8 mouse cellular contexts compared by ENCODE assay signal in genomic region chr2:115938926-115939563, GRCm38 (mm10).
DNase-seq lines count a peak whose midpoint lies in the region; ATAC-seq and TF ChIP-seq lines count a peak whose summit lies in the region.

No protein-coding gene starts in this region.

- H3K9ac ChIP-seq in hindbrain, embryonic 13.5 days = no peak overlapping the region

- peaks cover 23% of the 10 kb centered on the region for H3K4me1 ChIP-seq in hindbrain, embryonic 13.5 days (replicated peaks)
- H3K4me1 ChIP-seq in hindbrain, embryonic 10.5 days (replicated peaks) = no peaks in the 10 kb centered on the region
- no peaks in the 10 kb centered on the region for H3K4me1 ChIP-seq in thymus, adult 2 months (replicated peaks; ENCODE audit: control insufficient read depth, insufficient read depth, low read length)

- peak; percentile 62; the same call in 1 of the 2 replicates for ATAC-seq in hindbrain, embryonic 13.5 days (ENCODE audit: low FRiP score)
- peak; percentile 42; the same call in 1 of the 2 replicates for ATAC-seq in frontal cortex, adult (ENCODE audit: low TSS enrichment)

- DNase-seq in hindbrain, embryonic 10.5 days (ENCODE audit: low spot score) = no peak
- peak; percentile 81 for DNase-seq in adrenal gland, postnatal 14 days
- DNase-seq in kidney, postnatal 4 days = peak; percentile 34 to 39
- peak; percentile 8 for DNase-seq in ovary, postnatal 36 days (ENCODE audit: low spot score)
- no peak for DNase-seq in T-cell, adult 2 months (ENCODE audit: low spot score)
- no peak for DNase-seq in thymus, adult 2 months

- WGBS in hindbrain, embryonic 13.5 days = 67% methylated on average over 8 of the region's 8 CpGs
- 90% methylated on average over 8 of the region's 8 CpGs for WGBS in hindbrain, embryonic 10.5 days
- 91% methylated on average over 8 of the region's 8 CpGs for WGBS in thymus, adult 2 months

- no peak for TF ChIP-seq POLR2A in thymus, adult 2 months (IDR thresholded peaks at IDR 0.05; ENCODE audit: control insufficient read depth, extremely low read depth, insufficient read depth, low read length, poor library complexity)

- no peak overlapping the region for H3K27ac ChIP-seq in hindbrain, embryonic 13.5 days
- no peak overlapping the region for H3K27ac ChIP-seq in hindbrain, embryonic 10.5 days
- H3K27ac ChIP-seq in thymus, adult 2 months (ENCODE audit: control insufficient read depth, insufficient read depth, low read length) = no peak overlapping the region

- no peak overlapping the region for H3K4me3 ChIP-seq in hindbrain, embryonic 13.5 days
- no peak overlapping the region for H3K4me3 ChIP-seq in hindbrain, embryonic 10.5 days
- H3K4me3 ChIP-seq in thymus, adult 2 months (ENCODE audit: control insufficient read depth, insufficient read depth, low read length) = no peak overlapping the region

- TF ChIP-seq CTCF in thymus, adult 2 months (IDR thresholded peaks at IDR 0.05; ENCODE audit: borderline replicate concordance, control insufficient read depth, extremely low read depth, insufficient read depth, low read length, poor library complexity) = no peak

- no peaks in the 10 kb centered on the region for H3K27me3 ChIP-seq in hindbrain, embryonic 13.5 days
- H3K27me3 ChIP-seq in hindbrain, embryonic 10.5 days (ENCODE audit: insufficient read depth, poor library complexity, severe bottlenecking) = no peaks in the 10 kb centered on the region
- H3K27me3 ChIP-seq in thymus, adult 2 months (ENCODE audit: control insufficient read depth, insufficient read depth, low read length) = no peaks in the 10 kb centered on the region

- H3K36me3 ChIP-seq in hindbrain, embryonic 13.5 days = peaks cover 7% of the 10 kb centered on the region; the same call in 1 of the 2 replicates
- H3K36me3 ChIP-seq in hindbrain, embryonic 10.5 days = peaks cover 23% of the 10 kb centered on the region
- H3K36me3 ChIP-seq in thymus, adult 2 months (ENCODE audit: control insufficient read depth, insufficient read depth, low read length) = no peaks in the 10 kb centered on the region

- no peak overlapping the region for H3K4me2 ChIP-seq in hindbrain, embryonic 13.5 days

- no peaks in the 10 kb centered on the region for H3K9me3 ChIP-seq in hindbrain, embryonic 13.5 days
- no peaks in the 10 kb centered on the region for H3K9me3 ChIP-seq in hindbrain, embryonic 10.5 days

Comparison
In these comparisons a context has a peak if more than half of its experiments do, and no peak if none do; other contexts are left out.
1. DNase-seq: peak in adrenal gland, postnatal 14 days (single experiment), kidney, postnatal 4 days (2 of 2) and ovary, postnatal 36 days (single experiment); none in hindbrain, embryonic 10.5 days (single experiment), T-cell, adult 2 months (single experiment) and thymus, adult 2 months (single experiment).